Mouse (Mus musculus): Measurements from ENCODE around the gene Stat6.

DNA sequence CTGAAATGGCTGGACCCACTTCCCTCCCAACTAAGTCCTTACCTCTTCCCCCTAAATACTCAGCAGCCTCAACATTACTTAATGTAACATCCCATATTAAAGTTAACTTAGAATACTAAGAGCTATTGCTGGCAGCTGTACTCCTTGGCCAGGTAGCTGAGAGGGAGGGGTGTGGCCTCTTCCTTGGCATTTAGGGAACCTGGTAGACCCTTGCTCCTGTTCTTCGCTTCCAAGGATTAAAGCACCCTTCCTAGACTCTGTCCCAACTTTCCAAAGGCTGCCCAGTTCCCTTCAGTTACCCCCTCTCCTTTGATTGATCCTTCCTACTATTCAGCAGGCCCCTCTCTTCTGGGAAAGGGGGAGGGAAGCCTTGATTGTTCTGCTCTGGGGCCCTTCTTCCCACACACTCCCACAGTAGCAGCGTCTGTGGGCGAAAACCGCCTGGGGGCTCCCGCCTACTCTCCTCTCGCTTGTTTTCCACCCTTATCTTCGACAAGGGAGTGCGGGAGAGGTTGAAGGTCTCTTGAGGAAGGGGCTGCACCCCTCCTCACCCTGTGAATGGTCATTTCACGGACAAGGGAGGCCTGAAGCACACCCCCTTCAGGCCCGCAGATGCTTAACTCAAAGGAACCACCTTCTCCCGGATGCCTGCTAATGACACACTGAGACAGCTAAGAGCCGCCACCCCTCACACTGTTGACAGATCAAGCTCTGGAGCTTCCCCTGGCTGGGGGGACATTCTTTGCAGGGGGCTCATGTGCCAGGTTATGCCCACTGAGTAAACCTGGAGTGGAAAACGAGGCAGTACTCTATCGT lies 22.8 kb downstream of the Stat6 start:
- TF ChIP-seq GATA1 (IDR thresholded peaks at IDR 0.05; ENCODE audit: borderline replicate concordance, low read length), result no peak
- TF ChIP-seq FLI1 (IDR thresholded peaks at IDR 0.05; ENCODE audit: low read length), result no peak

All from megakaryocyte, embryonic 14.5 days (primary cell).